Mouse (Mus musculus) embryonic facial prominence, embryonic 13.5 days (tissue): ENCODE measurements around the gene Ngly1. TPM values are rescaled to one million over a fixed set of nuclear protein-coding genes. Genes with fewer than 3 reads are reported as not detected.

Experiments used
- ATAC-seq: fragments of 200-750 bp; cut with Nextera tagmentation; 2 replicates; pipeline ENCODE4 v1.8.0; 2017; ENCODE audit warnings: low read depth; ENCODE audit not compliant: insufficient number of reproducible peaks, insufficient read depth, low FRiP score, low TSS enrichment
- H3K27ac ChIP-seq: fragments of 300-500 bp; sonication (generic); 2 replicates; pipeline ENCODE4 v1.5.1; 2015; ENCODE audit warnings: moderate library complexity, mild to moderate bottlenecking, inconsistent platforms
- H3K27me3 ChIP-seq: fragments of 300-500 bp; sonication (generic); 2 replicates; pipeline ENCODE4 v1.6.1; 2015; ENCODE audit warnings: mild to moderate bottlenecking, inconsistent platforms
- H3K36me3 ChIP-seq: fragments of 300-500 bp; sonication (generic); 2 replicates; pipeline ENCODE4 v1.6.1; 2015; ENCODE audit warnings: mild to moderate bottlenecking, inconsistent platforms
- H3K4me1 ChIP-seq: fragments of 300-500 bp; sonication (generic); 2 replicates; pipeline ENCODE4 v1.6.1; 2015; ENCODE audit warnings: inconsistent platforms
- H3K4me2 ChIP-seq: fragments of 300-500 bp; sonication (generic); 2 replicates; pipeline ENCODE4 v1.6.1; 2015; ENCODE audit warnings: moderate library complexity, mild to moderate bottlenecking, inconsistent platforms
- H3K4me3 ChIP-seq: fragments of 300-500 bp; sonication (generic); 2 replicates; pipeline ENCODE4 v1.5.1; 2015; ENCODE audit warnings: mild to moderate bottlenecking, inconsistent platforms
- H3K9ac ChIP-seq: fragments of 300-500 bp; sonication (generic); 2 replicates; pipeline ENCODE4 v1.6.1; 2015; ENCODE audit warnings: mild to moderate bottlenecking, inconsistent platforms
- H3K9me3 ChIP-seq: fragments of 300-500 bp; sonication (generic); 2 replicates; pipeline ENCODE4 v1.6.1; 2016; ENCODE audit warnings: inconsistent platforms
- WGBS: fragments of 180-500 bp; shearing (Covaris S2); methylation state at CpG from one replicate; pipeline ENCODE4 v1.1.7; 2015; ENCODE audit warnings: mixed read lengths; 5-methylcytosine and 5-hydroxymethylcytosine counted together
- polyA plus RNA-seq: library from polyadenylated mRNA; unstranded; fragments of >200 nt; fragmentation: Nextera tagmentation; extraction: Ambion mirVana; gene quantifications from 2 replicates; pipeline ENCODE4 v1.2.1, GENCODE M21; 2015

Gene Ngly1
- polyA plus RNA-seq, 1 experiment from 2014 or later, result 40.2 TPM

DNA sequence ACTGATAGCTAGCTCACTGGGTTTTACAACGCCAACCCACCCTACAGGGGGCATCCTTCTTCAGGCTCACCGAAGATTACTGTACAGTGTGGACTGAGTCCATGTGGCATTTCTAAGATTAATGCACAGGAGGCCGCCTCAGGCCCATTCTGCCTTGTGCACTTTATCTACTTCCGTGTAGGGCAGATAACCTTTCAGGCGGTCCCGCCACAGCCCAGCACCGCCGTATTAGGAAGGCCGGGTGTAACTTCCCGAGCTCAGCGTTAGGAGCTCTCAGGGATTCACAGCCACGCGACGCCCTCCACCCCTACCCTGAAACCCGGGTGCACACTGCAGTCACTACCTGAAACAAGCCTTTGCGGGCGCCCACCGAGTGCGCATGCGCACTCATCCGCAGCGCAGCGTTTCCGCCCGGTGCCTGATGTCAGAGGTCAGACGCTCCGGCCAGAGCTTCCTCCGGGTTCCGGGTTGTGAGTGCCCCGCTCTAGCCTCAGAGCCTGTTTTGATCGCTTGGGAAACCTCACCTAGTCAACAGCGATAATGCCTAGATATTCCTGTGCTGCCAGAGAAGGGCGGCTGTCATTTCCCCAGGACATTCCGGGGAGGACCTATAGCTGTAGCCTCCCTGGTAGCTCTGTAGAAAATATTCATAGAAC lies 6.0 kb upstream of the Ngly1 start:
- Histone ChIP-seq H3K36me3 (no peaks in the 10 kb centered on the region), H3K9ac (peak overlapping the region; percentile 78), H3K27ac (no peak overlapping the region; the same call in 1 of the 2 replicates), H3K9me3 (no peaks in the 10 kb centered on the region), H3K4me3 (peak overlapping the region; percentile 63), H3K4me1 (0 out of 2 replicates have a peak, but pooled peaks cover 3% of the 10 kb centered on the region), H3K4me2 (peak overlapping the region; percentile 69), H3K27me3 (no peaks in the 10 kb centered on the region)
- WGBS, result 4% methylated on average over 34 of the region's 34 CpGs
- peak; percentile 60 for ATAC-seq

- 16% methylated on average over 10 of the region's 10 CpGs for WGBS
- H3K9me3 ChIP-seq, result no peaks in the 10 kb centered on the region
- no peak overlapping the region for H3K27ac ChIP-seq
These were observed 5.4 kb upstream of the Ngly1 start for GRCm38 (mm10) chr14:16243603-16244209.

GRCm38 (mm10) chr14:16244370-16244769 lies 4.7 kb upstream of the Ngly1 start:
- Histone ChIP-seq H3K36me3 (no peaks in the 10 kb centered on the region), H3K27me3 (no peaks in the 10 kb centered on the region), H3K9ac (no peak overlapping the region), H3K27ac (no peak overlapping the region), H3K4me1 (0 out of 2 replicates have a peak, but pooled peaks cover 3% of the 10 kb centered on the region), H3K4me3 (no peak overlapping the region), H3K9me3 (no peaks in the 10 kb centered on the region), H3K4me2 (no peak overlapping the region)
- 67% methylated on average over 2 of the region's 2 CpGs for WGBS
- ATAC-seq, result no peak

More at GRCm38 (mm10) chr14:16243603-16244209, 5.4 kb upstream of the Ngly1 start:
- H3K4me3 ChIP-seq, result peak overlapping the region; percentile 63
- 0 out of 2 replicates have a peak, but pooled peaks cover 3% of the 10 kb centered on the region for H3K4me1 ChIP-seq
- H3K36me3 ChIP-seq, result no peaks in the 10 kb centered on the region
- no peaks in the 10 kb centered on the region for H3K27me3 ChIP-seq
- H3K9ac ChIP-seq, result peak overlapping the region; percentile 78
- H3K4me2 ChIP-seq, result peak overlapping the region; percentile 69
- no peak for ATAC-seq

- H3K4me3 ChIP-seq, result no peak overlapping the region
- no peaks in the 10 kb centered on the region for H3K36me3 ChIP-seq
- WGBS, result 79% methylated on average over 1 of the region's 1 CpGs
- H3K9ac ChIP-seq, result no peak overlapping the region
- H3K27ac ChIP-seq, result no peak overlapping the region
- H3K4me2 ChIP-seq, result no peak overlapping the region
- no peak for ATAC-seq
- H3K9me3 ChIP-seq, result no peaks in the 10 kb centered on the region
- H3K27me3 ChIP-seq, result no peaks in the 10 kb centered on the region
- peaks cover 7% of the 10 kb centered on the region for H3K4me1 ChIP-seq
These were observed 4.0 kb upstream of the Ngly1 start for GRCm38 (mm10) chr14:16245127-16245526.

DNA sequence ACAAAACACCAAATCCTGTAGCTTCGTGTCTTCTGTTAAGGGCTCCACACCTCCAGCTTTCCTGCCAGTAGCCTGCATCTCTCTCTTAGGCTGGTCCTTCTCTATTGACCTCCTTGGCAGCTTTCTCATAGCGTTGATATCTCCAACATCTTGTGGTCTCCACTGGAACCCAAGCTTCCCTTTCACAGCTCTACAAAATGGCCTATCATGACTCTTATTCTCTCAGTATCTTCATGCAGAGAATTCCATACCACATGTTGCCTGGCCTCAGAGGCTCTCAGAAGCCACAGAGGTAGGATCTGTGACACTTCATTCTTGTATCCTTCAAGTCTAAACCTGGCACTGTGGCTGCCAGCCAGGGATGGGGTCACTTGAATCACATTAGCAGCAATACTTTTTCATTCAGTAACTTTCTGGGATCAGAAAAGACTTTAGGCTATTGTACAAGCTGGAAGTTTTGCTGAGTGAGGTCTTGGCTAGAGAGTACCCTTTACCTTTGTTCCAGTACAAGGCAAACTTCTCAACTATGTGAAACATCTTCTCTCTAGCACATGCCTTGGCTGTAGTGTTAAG lies 2.7 kb upstream of the Ngly1 start:
- no peak overlapping the region for H3K4me2 ChIP-seq
- no peak overlapping the region for H3K27ac ChIP-seq
- peaks cover 11% of the 10 kb centered on the region for H3K4me1 ChIP-seq
- no peak for ATAC-seq
- H3K36me3 ChIP-seq, result no peaks in the 10 kb centered on the region
- no peaks in the 10 kb centered on the region for H3K9me3 ChIP-seq
- H3K9ac ChIP-seq, result no peak overlapping the region
- WGBS, result 89% methylated on average over 2 of the region's 2 CpGs
- no peak overlapping the region for H3K4me3 ChIP-seq
- no peaks in the 10 kb centered on the region for H3K27me3 ChIP-seq

- Histone ChIP-seq H3K36me3 (no peaks in the 10 kb centered on the region), H3K4me2 (peak overlapping the region; percentile 78), H3K27me3 (no peaks in the 10 kb centered on the region), H3K9ac (no peak overlapping the region), H3K4me3 (no peak overlapping the region), H3K9me3 (no peaks in the 10 kb centered on the region), H3K4me1 (peaks cover 11% of the 10 kb centered on the region), H3K27ac (no peak overlapping the region)
- no peak for ATAC-seq
- 77% methylated on average over 3 of the region's 3 CpGs for WGBS
These were observed 945 bp upstream of the Ngly1 start for GRCm38 (mm10) chr14:16248135-16248534.

DNA sequence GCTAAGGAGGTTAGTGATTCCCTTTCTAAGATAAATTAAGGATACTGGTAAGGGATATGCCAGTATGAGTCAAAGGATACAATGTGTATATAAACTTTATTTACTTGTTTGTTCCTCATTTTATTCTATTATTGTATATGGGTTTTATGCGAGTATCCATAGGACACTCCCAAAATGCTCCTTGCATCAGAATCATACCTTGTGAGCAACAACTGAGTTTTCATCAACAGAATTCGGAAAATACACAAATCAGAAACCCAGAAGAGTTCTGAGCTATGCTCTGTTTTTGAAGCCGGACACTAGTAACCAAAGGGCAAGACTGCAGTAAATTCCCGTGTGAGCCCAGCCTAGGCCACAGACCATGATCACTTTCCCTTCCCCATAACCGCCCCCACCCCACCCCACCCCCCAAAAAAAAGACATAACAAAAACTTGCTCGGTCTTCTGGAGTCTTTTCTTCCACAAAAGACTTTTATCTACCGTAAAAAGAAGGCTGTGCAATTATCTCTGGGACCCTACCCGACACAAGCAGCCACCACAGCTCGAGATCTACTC lies 400 bp upstream of the Ngly1 start:
- 0 out of 2 replicates have a peak, but pooled peaks have one; percentile 6 for ATAC-seq
- H3K27ac ChIP-seq, result peak overlapping the region; percentile 80; the same call in 1 of the 2 replicates
- 17% methylated on average over 9 of the region's 9 CpGs for WGBS

DNA sequence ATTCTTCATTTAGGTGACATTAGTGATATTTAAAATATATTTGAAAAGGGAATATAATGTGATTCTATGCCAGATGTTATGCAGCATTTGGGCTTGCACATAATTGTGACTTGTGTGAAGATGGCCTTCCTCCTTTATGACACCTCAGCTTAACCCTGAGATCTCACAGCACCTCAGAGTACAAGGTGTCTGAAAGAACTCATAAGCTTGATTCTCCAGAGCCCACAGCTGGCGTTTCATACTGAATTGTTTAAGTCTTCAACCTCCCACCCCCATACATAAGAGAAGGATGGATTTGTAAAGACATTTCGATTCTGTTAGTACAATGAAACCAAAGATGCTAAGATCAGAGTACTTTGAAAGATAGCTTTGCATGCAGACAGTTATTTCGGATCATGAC lies 1.0 kb downstream of the Ngly1 start:
- H3K4me3 ChIP-seq, result peak overlapping the region; percentile 75
- peaks cover 8% of the 10 kb centered on the region for H3K4me1 ChIP-seq
- H3K27ac ChIP-seq, result no peak overlapping the region
- 69% methylated on average over 3 of the region's 3 CpGs for WGBS
- no peaks in the 10 kb centered on the region for H3K9me3 ChIP-seq
- H3K4me2 ChIP-seq, result peak overlapping the region; percentile 78
- H3K36me3 ChIP-seq, result peaks cover 4% of the 10 kb centered on the region
- ATAC-seq, result no peak
- H3K27me3 ChIP-seq, result no peaks in the 10 kb centered on the region
- peak overlapping the region; percentile 98 for H3K9ac ChIP-seq

More for the DNA sequence above, 400 bp upstream of the Ngly1 start:
- no peaks in the 10 kb centered on the region for H3K9me3 ChIP-seq
- peak overlapping the region; percentile 78 for H3K4me2 ChIP-seq
- H3K9ac ChIP-seq, result peak overlapping the region; percentile 98
- H3K4me3 ChIP-seq, result peak overlapping the region; percentile 75
- H3K4me1 ChIP-seq, result peaks cover 11% of the 10 kb centered on the region
- no peaks in the 10 kb centered on the region for H3K36me3 ChIP-seq
- H3K27me3 ChIP-seq, result no peaks in the 10 kb centered on the region

- Histone ChIP-seq H3K9me3 (no peaks in the 10 kb centered on the region), H3K4me3 (no peak overlapping the region), H3K4me2 (no peak overlapping the region), H3K36me3 (peaks cover 29% of the 10 kb centered on the region), H3K27ac (no peak overlapping the region), H3K9ac (no peak overlapping the region), H3K4me1 (peaks cover under 1% of the 10 kb centered on the region; the same call in 1 of the 2 replicates), H3K27me3 (no peaks in the 10 kb centered on the region)
- WGBS, result 95% methylated on average over 3 of the region's 3 CpGs
- ATAC-seq, result no peak
These were observed 6.7 kb downstream of the Ngly1 start for GRCm38 (mm10) chr14:16255745-16256144.

DNA sequence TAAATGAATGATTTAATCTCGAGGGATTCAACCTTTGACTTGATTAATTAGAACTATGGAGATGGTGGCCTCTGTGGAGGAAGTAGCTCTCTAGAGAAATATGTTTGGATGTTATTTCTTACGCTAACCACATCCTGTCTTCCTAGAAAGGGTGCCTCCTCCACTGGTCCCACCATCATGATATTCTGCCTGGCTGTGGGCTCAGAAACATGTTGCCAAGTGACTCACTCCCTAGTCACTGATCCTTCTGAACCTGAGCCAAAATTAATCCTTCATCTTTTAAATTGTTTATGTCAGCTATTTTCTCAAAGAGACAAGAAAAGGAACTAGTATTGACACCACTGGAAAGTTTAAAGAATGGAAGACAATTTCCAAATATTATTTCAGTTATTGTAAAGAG lies 7.1 kb downstream of the Ngly1 start:
- Histone ChIP-seq H3K27ac (no peak overlapping the region), H3K4me1 (no peaks in the 10 kb centered on the region), H3K27me3 (no peaks in the 10 kb centered on the region), H3K36me3 (peaks cover 31% of the 10 kb centered on the region), H3K9me3 (no peaks in the 10 kb centered on the region), H3K9ac (no peak overlapping the region), H3K4me2 (no peak overlapping the region), H3K4me3 (no peak overlapping the region)
- 74% methylated on average over 2 of the region's 2 CpGs for WGBS
- ATAC-seq, result no peak

- H3K9ac ChIP-seq, result no peak overlapping the region
- H3K4me2 ChIP-seq, result no peak overlapping the region
- H3K4me3 ChIP-seq, result no peak overlapping the region
- H3K9me3 ChIP-seq, result no peaks in the 10 kb centered on the region
- 81% methylated on average over 6 of the region's 6 CpGs for WGBS
- no peak overlapping the region for H3K27ac ChIP-seq
- no peaks in the 10 kb centered on the region for H3K4me1 ChIP-seq
- no peaks in the 10 kb centered on the region for H3K27me3 ChIP-seq
- no peak for ATAC-seq
- peaks cover 30% of the 10 kb centered on the region for H3K36me3 ChIP-seq
These were observed 11.5 kb downstream of the Ngly1 start for GRCm38 (mm10) chr14:16260541-16260940.
